Mouse (Mus musculus) liver, embryonic 14.5 days (tissue): ENCODE measurements around the gene Gpr176. TPM values are rescaled to one million over a fixed set of nuclear protein-coding genes. Genes with fewer than 3 reads are reported as not detected.
"Not testable (repeated sequence)": the region's sequence is repeated elsewhere in the genome, so short reads cannot be mapped to it uniquely, and the experiment has no call there.

Experiments used
- ATAC-seq: fragments of 200-750 bp; cut with Nextera tagmentation; 2 replicates; pipeline ENCODE4 v1.8.0; 2017; ENCODE audit warnings: moderate number of reproducible peaks, mild to moderate bottlenecking, moderate library complexity; ENCODE audit not compliant: insufficient read depth
- DNase-seq, 3 experiments: peaks; one replicate each; pipeline ENCODE4 v3.0.0-alpha.2; 2012 to 2013; ENCODE audit warnings: low read depth in 3 of 3, low spot score in 3 of 3
- H3K27ac ChIP-seq: fragments of 300-500 bp; sonication (generic); 2 replicates; pipeline ENCODE4 v1.5.1; 2014; ENCODE audit warnings: moderate library complexity, mild to moderate bottlenecking, control low read depth, inconsistent platforms
- H3K27me3 ChIP-seq: fragments of 300-500 bp; sonication (generic); 2 replicates; pipeline ENCODE4 v1.6.1; 2014; ENCODE audit warnings: mild to moderate bottlenecking, low read length, moderate library complexity; ENCODE audit not compliant: control insufficient read depth, insufficient read depth
- H3K36me3 ChIP-seq: fragments of 300-500 bp; sonication (generic); replicated peaks from 2 replicates; pipeline ENCODE4 v1.6.1; 2014; ENCODE audit warnings: low read depth; ENCODE audit not compliant: control insufficient read depth, insufficient read depth
- H3K4me1 ChIP-seq, 2 experiments: fragments of 200-500 bp in 1 of 2; fragments of 300-500 bp in 1 of 2; sonication (generic) in 1 of 2; replicated peaks; 2 replicates each; pipeline ENCODE4 v1.6.1; 2012 to 2014; ENCODE audit warnings: antibody characterized with exemption in 1 of 2, inconsistent platforms in 1 of 2, low read length in 1 of 2; ENCODE audit not compliant: control insufficient read depth in 2 of 2, insufficient read depth in 2 of 2
- H3K4me2 ChIP-seq: fragments of 300-500 bp; sonication (generic); 2 replicates; pipeline ENCODE4 v1.6.1; 2014; ENCODE audit warnings: low read depth, mild to moderate bottlenecking, control low read depth, moderate library complexity
- H3K4me3 ChIP-seq, 2 experiments: fragments of 200-500 bp in 1 of 2; fragments of 300-500 bp in 1 of 2; sonication (generic) in 1 of 2; 2 replicates each; pipeline ENCODE4 v1.5.1; 2012 to 2014; ENCODE audit warnings: low read depth in 2 of 2, low read length in 2 of 2, mild to moderate bottlenecking in 2 of 2, control low read depth in 1 of 2, inconsistent platforms in 1 of 2, moderate library complexity in 1 of 2; ENCODE audit not compliant: insufficient read depth in 1 of 2
- H3K9ac ChIP-seq: fragments of 300-500 bp; sonication (generic); replicated peaks from 2 replicates; pipeline ENCODE4 v1.6.1; 2014; ENCODE audit warnings: mild to moderate bottlenecking, control low read depth, moderate library complexity
- H3K9me3 ChIP-seq: fragments of 300-500 bp; sonication (generic); 2 replicates; pipeline ENCODE4 v1.6.1; 2016; ENCODE audit warnings: low read length, mixed read lengths; ENCODE audit not compliant: control insufficient read depth
- CTCF ChIP-seq: IDR thresholded peaks from 2 replicates; pipeline ENCODE4 v1.5.1; 2016; ENCODE audit warnings: antibody characterized with exemption, low read depth, control low read depth
- EP300 ChIP-seq: IDR thresholded peaks from 2 replicates; pipeline ENCODE4 v1.6.1; 2016; ENCODE audit warnings: antibody characterized with exemption, low read depth
- WGBS: fragments of 180-500 bp; shearing (Covaris S2); extraction: QIAGEN DNeasy Blood & Tissue Kit; methylation state at CpG from one replicate; pipeline ENCODE4 v1.1.7; 2014; ENCODE audit not compliant: insufficient replicate concordance; 5-methylcytosine and 5-hydroxymethylcytosine counted together
- polyA plus RNA-seq, 2 experiments: library from polyadenylated mRNA; depleted of rRNA in 1 of 2; stranded (reverse) in 1 of 2; unstranded in 1 of 2; fragments of >200 nt; fragmentation: Nextera tagmentation in 1 of 2; extraction: Ambion mirVana in 1 of 2; gene quantifications; 2 replicates each; pipeline versions ENCODE4 v1.2.1 to v1.2.3; 2012 to 2014

The Gpr176 gene
- polyA plus RNA-seq, 2 experiments: 0.09 to 0.29 TPM

DNA sequence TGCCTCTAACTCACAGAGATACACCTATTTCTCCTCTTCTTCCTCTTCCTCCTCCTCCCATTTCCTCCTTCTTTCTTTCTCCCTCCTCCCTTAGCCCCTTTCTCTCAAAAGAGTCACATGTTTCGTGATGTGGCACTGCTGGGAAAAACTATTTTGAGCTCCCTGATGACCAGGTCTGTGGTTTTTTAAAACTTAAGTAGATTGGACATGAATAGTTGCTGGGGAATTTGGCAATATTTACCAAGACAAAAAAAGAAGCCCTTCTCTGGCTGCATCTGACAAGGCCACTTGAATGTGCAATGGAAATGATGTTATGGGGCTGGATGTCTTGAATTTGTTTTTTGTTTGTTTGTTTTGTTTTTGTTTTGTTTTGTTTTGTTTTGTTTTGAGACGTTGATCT, 75.3 kb downstream of the Gpr176 start:
- WGBS: 34% methylated on average over 2 of the region's 2 CpGs
- no peaks in the 10 kb centered on the region for H3K9me3 ChIP-seq
- no peak overlapping the region for H3K27ac ChIP-seq
- ATAC-seq (no peak), DNase-seq (no peak)
- H3K4me2 ChIP-seq: no peak overlapping the region
- no peak overlapping the region for H3K9ac ChIP-seq
- TF ChIP-seq EP300: no peak
- no peak for TF ChIP-seq CTCF
- H3K27me3 ChIP-seq: no peaks in the 10 kb centered on the region
- H3K4me1 ChIP-seq: no peaks in the 10 kb centered on the region
- no peaks in the 10 kb centered on the region for H3K36me3 ChIP-seq
- H3K4me3 ChIP-seq: no peak overlapping the region

DNA sequence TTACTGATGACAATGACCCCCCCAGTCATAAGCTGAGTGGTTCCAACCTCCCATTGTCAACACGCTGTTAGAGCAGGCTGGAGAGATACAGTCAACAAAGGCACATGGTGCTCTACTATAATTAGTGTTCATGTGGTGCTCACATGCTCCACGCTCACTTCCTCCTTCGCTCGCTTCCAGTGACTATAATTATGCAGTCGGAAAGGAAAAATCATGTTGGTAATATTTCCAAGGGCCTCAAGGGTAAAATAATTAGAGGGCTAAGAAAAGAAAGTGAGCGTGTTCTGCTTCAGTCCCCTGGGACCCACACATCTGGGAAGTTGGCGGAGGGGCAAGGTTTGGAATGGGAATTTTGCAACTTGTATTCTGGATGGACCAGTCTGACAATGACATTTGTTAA, 77.7 kb downstream of the Gpr176 start:
- H3K4me2 ChIP-seq: no peak overlapping the region
- TF ChIP-seq EP300 (no peak), CTCF (no peak)
- ATAC-seq (no peak), DNase-seq (no peak)
- H3K36me3 ChIP-seq: no peaks in the 10 kb centered on the region
- no peaks in the 10 kb centered on the region for H3K9me3 ChIP-seq
- no peak overlapping the region for H3K27ac ChIP-seq
- no peak overlapping the region for H3K4me3 ChIP-seq
- no peaks in the 10 kb centered on the region for H3K27me3 ChIP-seq
- H3K9ac ChIP-seq: no peak overlapping the region
- 59% methylated on average over 7 of the region's 7 CpGs for WGBS
- no peaks in the 10 kb centered on the region for H3K4me1 ChIP-seq

DNA sequence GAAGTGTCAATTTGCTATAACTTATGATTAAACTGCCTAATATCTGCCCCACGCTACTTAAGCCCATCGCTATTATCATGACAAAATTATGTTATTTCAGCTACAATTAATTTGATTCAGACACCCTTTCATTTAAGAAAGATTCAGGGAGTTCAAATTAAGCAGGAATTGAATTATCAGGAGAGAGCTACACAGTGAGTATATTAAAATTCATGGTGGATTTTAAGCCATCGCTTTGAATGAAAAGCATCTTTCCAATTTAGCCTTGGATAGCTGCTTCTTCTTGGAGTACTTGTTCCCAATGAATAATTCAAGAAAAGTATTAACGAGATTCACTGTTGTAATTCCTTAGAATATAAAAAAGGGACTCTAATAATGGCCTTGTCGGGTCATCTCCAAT, 79.6 kb downstream of the Gpr176 start:
- no peak overlapping the region for H3K9ac ChIP-seq
- no peak overlapping the region for H3K4me3 ChIP-seq
- no peak for TF ChIP-seq EP300
- no peak for TF ChIP-seq CTCF
- no peaks in the 10 kb centered on the region for H3K36me3 ChIP-seq
- DNase-seq: no peak
- H3K27me3 ChIP-seq: no peaks in the 10 kb centered on the region
- WGBS: 73% methylated on average over 5 of the region's 5 CpGs
- no peak for ATAC-seq
- no peaks in the 10 kb centered on the region for H3K9me3 ChIP-seq
- no peaks in the 10 kb centered on the region for H3K4me1 ChIP-seq
- no peak overlapping the region for H3K27ac ChIP-seq
- no peak overlapping the region for H3K4me2 ChIP-seq

DNA sequence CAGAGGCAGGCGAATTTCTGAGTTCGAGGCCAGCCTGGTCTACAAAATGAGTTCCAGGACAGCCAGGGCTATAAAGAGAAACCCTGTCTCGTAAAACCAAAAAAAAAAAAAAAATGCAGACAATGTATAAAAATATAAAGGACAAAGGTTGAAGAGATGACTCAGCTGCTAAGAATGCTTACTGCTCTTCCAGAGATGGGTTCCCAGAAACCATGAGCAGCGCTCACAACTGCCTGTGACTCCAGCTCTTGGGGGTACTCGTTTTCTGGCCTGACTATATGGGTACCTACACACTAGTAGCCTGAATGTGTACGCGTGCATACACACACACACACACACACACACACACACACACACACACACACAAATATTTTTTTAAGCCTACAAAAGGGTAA, 84.2 kb downstream of the Gpr176 start:
- H3K9ac ChIP-seq, DNase-seq, H3K4me2 ChIP-seq, H3K4me1 ChIP-seq, H3K27ac ChIP-seq, H3K9me3 ChIP-seq, H3K4me3 ChIP-seq, H3K36me3 ChIP-seq, H3K27me3 ChIP-seq, ATAC-seq: not testable (repeated sequence)
- 72% methylated on average over 7 of the region's 7 CpGs for WGBS

DNA sequence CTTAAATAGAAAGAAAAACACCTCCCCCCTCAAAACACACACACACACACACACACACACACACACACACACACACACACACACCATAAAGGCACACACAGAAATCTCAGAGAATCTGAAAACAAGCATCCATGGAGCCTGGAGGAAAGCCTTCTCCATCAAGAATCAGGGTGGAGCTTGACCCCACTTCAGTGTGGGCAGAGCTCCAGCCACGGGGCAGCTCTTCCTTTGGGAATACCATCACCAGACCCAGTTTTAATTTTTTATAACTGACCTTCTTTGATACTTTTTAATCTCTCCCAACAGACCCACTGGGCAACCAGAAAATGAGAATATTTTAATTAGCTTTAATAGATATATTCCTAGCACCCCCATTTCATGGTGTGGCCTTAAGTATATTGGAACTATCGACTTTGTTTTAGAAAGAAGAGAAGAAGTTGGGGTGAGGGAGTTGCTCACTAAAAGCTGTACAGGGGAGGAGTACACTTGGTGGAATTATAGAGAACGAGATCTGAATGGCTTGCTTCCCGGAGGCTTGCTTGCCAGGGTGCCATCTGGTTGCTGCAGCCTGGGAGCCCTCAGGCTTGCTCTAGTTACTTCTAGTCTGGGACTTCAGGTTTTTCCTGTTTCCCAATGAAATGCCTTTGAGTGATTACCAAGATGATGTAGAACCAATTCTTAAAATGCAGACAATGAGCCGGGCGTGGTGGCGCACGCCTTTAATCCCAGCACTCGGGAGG, 84.7 kb downstream of the Gpr176 start:
- Histone ChIP-seq H3K9me3 (no peaks in the 10 kb centered on the region), H3K4me1 (no peaks in the 10 kb centered on the region), H3K36me3 (no peaks in the 10 kb centered on the region), H3K4me2 (no peak overlapping the region), H3K9ac (no peak overlapping the region), H3K4me3 (no peak overlapping the region), H3K27me3 (no peaks in the 10 kb centered on the region), H3K27ac (no peak overlapping the region)
- TF ChIP-seq CTCF (no peak), EP300 (no peak)
- ATAC-seq (no peak), DNase-seq (no peak)
- 73% methylated on average over 9 of the region's 9 CpGs for WGBS
